Mouse (Mus musculus): Measurements from ENCODE around the gene Tspo.

Tspo gene

DNA sequence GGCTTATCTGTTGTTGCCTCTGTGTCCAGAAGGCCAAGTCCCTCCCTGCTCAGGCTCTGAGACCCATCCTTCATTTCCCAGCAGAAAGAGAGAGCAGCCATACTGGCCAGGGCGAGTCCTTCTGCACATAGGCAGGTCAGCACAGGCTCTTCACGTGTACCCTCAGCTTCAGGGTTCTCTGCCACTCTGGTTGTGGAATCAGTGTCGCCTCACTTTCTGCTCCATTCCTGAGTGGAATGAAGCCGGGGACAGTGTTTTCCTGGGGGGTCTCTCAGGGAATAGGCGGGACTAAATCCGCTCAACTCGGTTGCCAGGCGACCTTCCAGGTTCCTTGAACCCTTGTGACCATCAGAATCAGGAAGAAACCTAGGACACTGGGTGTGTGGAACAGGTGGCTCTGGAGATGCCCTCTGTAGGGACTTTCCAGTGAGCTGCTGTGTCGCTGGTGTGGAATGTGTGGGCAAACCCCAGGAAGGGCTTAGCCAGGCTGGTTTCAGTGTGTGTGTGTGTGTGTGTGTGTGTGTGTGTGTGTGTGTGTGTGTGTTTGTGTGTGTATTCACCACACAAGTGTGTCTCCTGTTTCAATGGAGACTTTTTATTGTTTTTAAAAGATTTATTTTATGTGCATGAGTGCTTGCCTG lies 21.6 kb upstream of the Tspo start:
- DNase-seq (ENCODE audit: extremely low spot score, low spot score): no peak

DNA sequence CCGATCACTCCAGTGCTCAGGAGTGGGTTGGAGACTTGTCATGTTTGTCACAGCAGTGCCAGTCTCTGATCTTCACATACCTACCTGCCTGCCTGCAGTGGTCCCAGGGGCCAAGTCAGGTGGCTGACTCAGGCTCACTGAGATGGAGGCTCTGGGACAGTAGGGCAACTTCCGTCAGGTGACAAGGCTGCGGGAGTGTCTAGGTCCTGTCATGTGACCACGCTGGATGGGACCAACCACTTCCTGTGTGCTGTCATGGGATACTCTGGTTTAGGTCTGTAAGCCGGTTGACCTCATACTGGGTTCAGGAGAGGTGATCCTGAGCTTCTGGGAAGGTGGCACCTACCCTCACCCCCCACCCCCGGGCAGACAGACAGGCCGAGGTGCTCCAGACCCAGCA lies 17.4 kb upstream of the Tspo start:
- DNase-seq (ENCODE audit: extremely low spot score, low spot score): no peak

DNA sequence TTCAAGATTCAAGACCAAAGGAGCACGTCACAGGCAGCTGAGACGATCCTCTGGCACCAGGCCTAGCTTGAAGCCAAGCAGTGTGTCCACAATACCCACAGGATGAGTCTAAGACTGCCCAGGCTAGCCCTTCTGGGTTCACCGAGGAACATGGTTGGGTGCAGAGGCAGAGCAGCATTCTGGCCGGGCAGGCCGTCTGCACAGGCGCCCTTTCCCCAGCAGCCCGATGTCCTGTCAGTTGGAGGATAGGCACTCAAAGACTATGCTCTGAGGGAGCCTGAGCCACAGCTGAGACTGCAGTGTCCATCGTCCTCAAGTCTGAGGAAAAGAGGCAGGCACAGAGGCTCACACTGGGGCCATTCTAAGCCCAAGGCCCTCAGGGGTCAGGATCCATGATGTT lies 16.2 kb upstream of the Tspo start:
- DNase-seq (ENCODE audit: extremely low spot score, low spot score): no peak

DNA sequence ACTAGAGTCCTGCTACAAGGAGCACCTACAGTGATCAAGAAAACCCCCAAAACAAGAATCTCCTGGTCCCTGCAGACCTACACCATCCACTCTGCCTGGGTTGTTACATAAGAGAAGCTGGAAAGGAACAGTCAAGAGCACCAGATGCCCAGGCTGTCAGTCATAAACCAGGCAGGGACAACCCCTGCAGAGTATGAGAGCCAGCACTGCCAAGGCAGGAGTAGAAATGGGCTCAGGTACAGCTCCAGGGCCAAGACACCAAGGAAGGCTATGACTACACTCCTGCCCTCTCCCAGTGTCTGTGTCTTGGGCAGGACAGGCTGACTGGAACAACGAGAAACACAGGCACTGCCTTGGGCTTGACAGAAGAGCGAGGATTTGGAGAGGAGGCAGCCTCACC lies 13.3 kb upstream of the Tspo start:
- no peak for DNase-seq (ENCODE audit: extremely low spot score, low spot score)

DNA sequence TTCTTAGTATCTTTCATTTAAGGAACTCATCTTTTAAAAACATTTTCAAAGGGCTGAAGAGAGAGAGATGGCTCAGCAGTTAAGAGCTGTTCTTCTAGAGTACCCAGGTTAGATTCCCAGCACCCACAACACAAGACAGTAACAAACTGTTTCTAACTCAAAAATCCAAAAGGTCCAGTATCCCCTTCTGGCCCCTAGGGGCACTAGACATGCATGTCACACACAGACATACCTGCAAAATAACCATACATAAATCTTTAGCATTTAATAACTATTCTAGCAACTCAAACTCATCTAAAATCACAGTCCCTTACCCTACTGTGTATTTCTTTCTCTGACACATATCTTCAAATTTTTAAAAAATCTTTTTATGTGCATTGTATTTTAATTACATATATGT lies 9.6 kb upstream of the Tspo start:
- no peak for DNase-seq (ENCODE audit: extremely low spot score, low spot score)

DNA sequence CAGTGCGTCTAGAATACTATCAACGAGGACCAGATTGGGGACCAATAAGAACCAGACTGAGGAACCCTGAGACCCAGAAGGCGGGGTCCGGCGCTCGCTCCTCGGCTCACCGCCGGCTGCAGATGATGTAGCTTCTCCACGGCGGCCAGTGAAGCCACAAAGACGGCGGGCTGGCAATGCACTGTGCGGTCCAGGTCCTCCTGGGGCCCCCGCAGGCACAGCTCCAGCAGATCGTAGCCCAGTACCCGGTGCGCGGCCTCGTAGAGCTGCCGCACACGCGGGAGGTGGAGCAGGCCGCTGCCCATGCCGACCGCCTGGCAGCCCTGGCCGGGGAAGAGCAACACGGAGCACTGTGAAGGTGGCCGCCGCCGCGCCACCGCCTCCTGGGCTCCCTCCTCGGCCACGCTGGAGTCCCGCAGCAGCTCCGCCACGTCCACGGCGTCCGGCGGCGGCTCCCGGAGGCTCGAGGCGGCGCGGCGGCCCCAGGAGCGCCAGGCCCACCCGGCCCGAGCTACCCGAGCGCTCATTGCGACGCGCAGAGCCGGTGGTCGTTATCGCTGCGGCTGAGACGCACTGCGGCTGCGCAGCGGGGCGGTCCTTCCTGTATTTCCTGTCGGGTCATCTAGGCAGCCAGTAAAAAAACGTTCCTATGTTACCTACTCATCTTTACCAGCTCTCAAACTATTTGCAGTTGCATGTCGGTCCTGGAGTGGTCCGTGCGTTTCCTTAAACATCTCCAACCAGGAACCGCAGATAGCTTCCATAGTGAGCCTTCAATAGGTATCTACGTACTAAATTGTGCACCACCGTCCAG lies 8.0 kb upstream of the Tspo start:
- peak; percentile 88 for DNase-seq (ENCODE audit: extremely low spot score, low spot score)

DNA sequence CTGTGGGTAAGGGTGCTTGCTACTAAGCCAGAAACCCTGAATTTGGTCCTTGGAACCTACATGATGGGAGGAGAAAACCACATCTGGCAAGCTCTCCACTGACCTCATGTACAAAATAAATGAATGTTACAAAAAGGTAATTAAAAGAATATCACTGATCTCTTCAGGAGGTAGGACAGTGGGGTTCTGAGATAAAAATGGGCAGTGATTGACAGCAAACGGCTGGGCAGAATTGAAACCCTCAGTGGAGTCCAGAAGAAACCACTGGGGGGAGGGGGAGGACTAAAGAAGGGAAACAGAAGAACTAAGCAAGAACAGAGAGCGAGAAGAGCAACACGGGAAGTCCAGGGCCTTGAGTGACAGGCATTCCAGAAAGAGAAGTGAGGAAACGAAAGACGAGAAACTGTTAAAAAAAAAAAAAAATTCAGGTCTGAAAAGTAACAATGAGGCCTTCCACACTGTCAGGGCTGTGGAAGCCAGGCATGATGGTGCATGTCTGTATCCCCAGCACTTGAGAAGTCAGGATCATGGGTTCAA lies 2.4 kb upstream of the Tspo start:
- no peak for DNase-seq (ENCODE audit: extremely low spot score, low spot score)

DNA sequence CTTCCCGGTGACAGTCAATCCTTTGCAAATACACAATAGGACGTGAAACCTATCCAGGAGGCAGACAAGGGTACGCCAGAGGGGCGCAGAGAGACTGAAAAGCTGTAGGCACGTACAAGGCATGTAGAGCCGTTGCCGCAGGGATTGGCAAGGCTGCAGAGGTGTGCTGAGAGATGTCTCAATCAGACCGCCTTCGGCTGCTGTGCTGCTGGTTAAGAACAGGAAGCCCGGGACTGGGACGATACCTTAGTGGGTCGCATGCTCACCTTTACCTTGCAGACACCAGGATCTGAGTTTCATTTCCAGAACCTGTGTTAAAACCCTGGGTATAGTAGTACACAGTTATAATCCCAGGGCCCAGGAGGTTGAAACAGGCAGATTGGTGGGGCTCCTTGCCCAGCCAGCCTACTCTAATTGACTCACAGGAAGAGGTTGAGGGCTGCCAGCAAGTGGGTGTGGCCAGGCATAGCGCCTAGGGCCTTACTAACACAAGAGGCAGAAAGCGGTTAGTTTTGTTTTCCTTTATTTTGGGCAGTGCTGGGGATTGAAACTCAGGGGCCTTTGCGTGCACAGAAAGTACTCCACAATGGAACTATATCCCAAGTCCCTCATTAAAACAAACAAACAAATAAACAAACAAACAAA lies 644 bp upstream of the Tspo start:
- DNase-seq (ENCODE audit: extremely low spot score, low spot score): peak; percentile 19

DNA sequence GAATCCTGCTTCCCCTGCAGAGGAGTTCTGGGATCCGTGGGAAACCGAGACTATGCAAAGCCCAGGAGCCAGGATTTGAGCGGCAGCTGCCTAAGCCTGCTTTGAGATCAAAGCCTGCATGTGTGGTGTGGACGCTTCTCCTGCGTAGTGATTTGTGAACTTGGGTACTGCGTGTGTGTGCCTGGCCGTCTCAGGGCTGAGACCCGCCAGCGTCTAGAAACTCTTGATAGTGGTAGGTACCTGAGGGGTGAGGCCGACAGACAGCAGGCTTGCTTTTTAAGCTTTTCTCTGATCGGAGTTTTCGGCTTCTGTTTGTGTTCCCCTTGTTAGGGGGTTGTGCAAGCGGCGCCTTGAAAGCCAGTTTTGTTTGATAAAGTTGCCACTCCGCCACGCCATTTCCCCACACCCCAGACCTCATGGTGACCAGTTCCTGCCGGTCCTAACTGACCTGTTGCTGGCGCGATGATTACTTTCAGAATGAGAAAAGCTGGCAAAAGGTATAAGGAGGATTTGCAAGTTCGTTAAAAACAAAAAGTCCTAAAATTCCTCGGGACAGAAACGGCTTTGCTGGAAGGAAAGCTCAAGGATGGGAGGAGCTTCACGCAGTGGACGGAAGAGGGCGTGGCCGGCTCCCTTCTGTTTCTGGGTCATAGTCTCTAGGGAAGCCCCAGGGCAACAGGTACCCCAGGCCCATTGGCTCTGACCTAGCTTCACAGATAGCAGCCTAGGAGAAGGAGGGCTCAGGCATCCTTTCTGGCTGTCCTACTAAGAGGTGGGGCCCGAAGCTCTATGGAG lies 662 bp downstream of the Tspo start:
- peak; percentile 67 for DNase-seq (ENCODE audit: extremely low spot score, low spot score)

DNA sequence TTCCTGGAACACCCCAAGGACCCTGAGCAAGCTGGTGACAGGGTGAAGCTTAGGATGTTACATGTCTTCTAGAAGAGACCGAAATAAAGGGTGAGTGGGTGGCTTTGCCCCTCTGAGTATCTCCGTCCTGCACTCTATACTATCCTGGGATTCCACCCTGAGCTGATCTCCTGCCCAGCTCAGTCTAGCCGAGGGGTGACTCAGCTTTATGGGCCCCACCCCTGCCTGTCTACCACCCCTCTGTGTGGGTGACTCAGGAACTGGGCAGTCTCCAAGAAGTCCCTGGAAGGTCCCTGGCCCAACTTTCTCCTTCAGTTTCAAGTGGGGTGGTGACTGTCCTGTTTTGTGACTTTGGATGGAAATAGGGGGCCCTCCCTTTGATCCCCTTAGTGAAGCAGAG lies 2.0 kb downstream of the Tspo start:
- no peak for DNase-seq (ENCODE audit: extremely low spot score, low spot score)

DNA sequence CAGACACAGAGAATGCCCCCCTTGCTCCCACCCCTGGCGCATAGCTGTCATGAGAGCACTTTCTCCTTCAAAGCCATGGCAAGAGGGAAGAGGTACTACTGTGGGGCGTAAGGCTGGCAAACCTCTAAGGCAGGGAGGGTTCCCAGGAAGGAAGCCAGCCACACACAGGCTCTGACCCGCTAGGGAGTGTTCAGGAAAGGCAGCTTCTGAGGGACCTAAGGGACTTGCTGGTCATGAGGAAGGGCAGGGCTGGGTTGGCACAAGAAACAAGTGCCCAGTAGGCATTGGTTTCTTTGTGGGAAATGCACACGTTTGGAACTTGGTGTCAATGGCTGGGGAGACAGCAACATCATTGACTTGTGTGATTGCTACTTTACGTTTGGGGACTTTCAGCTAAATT lies 2.6 kb downstream of the Tspo start:
- no peak for DNase-seq (ENCODE audit: extremely low spot score, low spot score)

DNA sequence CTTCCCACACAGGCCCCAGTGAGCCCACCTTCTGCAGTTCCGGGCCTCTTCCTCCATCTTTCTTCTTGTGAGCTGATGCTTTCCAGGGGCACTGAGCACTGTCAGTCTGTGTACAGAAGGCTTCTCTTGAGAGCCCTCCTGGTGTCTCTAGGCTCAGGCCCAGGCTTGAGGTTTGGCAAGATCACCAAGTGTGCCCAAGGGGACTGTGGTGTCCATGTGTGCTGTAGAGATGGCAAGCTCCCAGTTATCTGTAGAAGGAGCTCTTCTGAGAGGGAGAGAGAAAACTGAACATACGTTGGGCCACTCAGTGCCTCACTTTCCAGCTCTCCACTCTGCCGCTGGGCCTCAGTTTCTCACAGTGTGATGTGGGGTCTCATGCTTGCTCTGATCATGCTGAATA lies 4.3 kb downstream of the Tspo start:
- no peak for DNase-seq (ENCODE audit: extremely low spot score, low spot score)

DNA sequence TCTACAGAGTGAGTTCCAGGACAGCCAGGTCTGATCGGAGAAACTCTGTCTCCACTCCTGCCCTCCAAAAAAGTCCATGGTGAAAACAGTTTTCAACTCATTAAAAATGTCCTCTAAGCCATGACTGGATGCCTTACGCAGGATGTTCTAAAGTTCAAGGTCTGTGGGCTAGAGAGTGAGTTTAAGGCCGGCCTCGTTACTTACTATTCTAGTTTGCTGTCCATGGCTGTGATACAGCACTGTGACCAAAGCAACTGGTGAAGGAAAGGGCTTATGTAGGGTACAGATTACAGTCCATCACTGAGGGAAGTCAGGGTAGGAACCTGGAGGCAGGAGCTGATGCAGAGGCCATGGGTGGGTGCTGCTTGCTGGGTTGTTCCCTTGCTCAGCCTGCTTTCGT lies 5.2 kb downstream of the Tspo start:
- DNase-seq (ENCODE audit: extremely low spot score, low spot score): no peak

DNA sequence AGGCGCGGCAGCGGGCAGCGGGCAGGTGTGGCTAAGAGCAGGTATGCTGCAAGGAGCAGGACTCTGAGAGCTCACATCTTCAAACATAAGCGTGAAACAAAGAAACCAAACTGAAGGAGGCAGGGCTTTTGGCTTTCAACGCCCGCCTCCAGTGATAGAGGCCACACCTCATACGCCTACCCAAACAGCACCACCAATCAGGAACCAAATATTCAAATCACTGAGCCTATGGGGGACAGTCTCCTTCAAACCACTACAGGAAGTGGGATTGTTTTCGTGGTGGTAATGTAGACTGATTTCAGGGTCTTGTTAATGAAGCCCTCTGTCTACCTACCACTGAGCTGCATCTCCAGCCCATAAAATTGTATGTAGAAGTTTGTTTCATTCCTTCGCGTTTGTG lies 6.3 kb downstream of the Tspo start:
- no peak for DNase-seq (ENCODE audit: extremely low spot score, low spot score)

DNA sequence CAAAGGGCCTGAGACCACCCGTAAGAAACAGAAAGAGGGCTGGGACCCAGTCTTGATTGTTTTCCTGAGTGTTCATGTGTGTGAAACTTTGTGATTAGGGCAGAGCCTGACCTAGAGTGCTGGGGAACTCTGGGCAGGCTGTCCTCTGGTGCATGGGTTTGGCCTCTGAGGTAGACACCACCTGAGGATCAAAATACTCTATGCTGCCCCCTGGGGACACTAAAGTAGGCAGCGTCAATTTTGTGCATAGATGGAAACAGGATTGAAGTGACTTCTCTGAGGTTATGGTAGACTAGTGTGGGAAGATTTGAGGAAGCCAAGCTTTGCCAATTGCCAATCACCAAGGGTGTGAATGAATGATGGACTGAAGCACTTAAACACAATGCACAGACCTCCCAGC lies 7.2 kb downstream of the Tspo start:
- DNase-seq (ENCODE audit: extremely low spot score, low spot score): no peak

DNA sequence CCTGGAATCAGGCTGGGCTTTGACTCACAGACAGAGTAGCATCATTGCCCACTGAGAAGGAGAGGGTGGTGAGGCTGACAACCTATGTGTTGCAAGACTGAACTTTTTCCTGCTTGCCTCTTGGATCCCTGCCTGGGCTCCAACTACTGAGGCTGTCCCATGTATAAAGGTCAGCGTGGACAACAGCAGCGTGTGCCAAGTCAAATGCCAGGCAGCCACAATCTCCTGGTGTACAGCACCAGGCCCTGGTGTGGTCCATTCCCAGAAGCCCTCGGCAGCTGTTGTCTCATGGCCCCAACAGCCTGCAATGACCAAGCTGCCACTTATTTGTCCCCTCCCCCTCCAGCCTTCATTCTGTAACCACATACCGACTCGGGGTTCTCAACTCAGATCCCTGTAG lies 8.2 kb downstream of the Tspo start:
- DNase-seq (ENCODE audit: extremely low spot score, low spot score): no peak

DNA sequence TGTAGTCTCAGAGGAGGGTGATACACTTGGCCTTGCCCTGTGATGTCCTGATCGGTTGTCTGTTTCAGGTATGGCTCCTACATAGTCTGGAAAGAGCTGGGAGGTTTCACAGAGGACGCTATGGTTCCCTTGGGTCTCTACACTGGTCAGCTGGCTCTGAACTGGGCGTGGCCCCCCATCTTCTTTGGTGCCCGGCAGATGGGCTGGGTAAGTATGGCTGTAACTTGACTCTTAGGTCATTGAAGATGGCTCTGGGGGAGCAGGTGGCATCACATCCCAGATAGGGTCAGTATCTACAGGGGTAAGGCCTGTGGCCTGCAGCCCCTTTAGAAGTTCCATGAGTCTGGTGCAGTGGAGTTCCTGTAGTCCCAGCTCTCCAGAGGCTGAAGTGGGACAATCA lies 8.7 kb downstream of the Tspo start:
- no peak for DNase-seq (ENCODE audit: extremely low spot score, low spot score)

DNA sequence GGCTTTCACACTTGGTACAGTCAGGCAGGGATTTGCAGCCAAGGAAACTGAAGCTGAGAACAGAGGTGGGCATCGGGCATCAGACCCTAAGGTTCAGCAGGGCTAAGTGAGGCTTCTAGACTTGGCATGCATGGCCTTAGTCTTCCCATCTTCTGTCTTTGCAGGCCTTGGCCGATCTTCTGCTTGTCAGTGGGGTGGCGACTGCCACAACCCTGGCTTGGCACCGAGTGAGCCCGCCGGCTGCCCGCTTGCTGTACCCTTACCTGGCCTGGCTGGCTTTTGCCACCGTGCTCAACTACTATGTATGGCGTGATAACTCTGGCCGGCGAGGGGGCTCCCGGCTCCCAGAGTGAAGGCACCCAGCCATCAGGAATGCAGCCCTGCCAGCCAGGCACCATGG lies 10.2 kb downstream of the Tspo start:
- DNase-seq (ENCODE audit: extremely low spot score, low spot score): no peak

DNA sequence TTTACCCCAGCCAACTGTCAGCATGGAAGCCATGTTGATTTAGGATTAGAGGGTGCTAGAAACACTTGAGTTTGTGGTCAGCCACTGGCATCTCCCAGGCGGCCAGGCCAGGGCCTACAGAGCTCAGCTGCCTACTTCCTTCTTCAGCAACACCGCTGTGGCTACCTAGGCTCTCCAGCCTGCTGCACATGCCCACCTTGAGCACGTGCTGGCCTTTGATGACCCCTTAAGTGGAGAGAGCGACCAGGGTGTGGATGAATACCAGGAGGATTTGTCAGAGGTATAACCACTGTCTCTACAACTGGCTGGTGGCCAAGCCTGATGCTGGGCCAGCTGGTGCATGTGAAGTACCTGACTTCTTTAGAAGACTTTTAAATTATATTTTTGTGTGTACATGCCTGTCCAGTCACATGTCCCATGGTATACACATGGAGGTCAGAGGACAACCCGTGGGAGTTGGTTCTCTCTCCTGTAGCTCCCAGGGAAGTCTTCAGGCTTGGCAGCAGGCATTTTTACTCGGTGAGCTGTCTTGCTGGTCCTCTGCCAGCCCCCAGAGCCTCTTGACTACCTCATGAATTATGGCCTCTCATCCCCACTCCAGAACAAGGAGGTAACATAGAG lies 11.4 kb downstream of the Tspo start:
- DNase-seq (ENCODE audit: extremely low spot score, low spot score): no peak

DNA sequence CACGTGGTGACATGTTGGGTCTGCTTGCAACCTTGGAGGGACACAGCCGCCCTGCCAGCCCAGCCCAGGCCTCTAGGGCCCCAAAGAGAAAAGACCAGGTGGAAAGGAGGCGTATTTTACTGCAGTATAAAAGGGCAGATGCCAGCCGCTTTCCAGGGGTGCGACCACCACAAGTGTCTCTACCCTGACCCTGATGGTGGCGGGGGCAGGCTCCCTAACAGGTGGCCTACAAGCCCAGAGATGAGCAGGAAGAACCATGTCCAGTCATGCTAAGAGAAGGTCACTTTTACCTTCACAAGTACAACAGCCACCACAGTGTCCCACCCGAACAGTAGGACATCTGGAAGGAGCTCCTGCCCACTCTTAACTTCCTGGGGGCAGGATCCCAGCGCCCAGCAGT lies 12.2 kb downstream of the Tspo start:
- DNase-seq (ENCODE audit: extremely low spot score, low spot score): no peak

DNA sequence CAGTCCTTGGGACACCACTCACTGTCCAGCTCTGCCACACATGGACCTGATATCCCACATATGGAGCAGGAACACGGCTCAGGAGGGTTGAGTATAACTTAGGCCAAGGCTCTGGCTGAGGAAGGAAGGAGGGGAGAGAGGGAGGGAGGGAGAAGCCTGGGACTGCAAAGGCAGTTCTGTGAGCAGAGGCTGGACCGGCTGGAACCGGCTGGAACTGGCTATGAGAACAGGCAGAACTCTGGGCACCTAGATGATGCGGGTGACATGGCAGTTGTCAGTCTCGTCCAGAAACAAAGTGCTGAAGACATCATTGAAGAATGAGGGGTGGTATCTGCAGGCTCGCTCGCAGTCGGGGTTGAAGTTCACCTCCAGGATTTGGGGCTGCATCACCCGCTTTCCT lies 13.3 kb downstream of the Tspo start:
- no peak for DNase-seq (ENCODE audit: extremely low spot score, low spot score)

Measured in neural tube, embryonic 10.5 days (tissue).